Mouse (Mus musculus): ENCODE measurements at regions not wholly inside any gene's neighbourhood (a gene's known extent, or its start where the extent isn't known, plus 50 kb on each side); places are given as distances from the start of the nearest gene placed in this dataset.

DNA sequence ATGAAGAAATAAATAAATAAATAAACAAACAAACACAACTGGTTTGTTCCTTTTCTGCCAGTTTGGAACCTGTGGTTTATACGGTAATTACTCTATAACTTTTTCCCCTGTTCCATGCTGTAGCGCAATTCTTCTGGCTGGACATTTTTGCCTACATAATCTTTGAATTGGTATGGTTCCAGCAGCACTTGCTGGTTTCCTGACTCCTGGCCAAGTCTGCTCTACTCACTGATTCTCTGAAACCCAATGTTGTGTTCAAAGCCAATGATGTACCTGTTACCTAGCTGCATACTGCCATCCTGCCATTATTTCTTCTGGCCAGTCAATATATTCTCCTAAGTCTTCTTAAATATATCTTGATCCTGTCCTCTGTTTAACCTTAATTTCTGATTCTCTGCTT, 408.7 kb downstream of the Hace1 start:
- no peaks in the 10 kb centered on the region for H3K27me3 ChIP-seq (ENCODE audit: control insufficient read depth, insufficient read depth, low read length)
- H3K4me1 ChIP-seq (replicated peaks; ENCODE audit: control insufficient read depth, insufficient read depth, low read length) = no peaks in the 10 kb centered on the region
- no peaks in the 10 kb centered on the region for H3K9me3 ChIP-seq (ENCODE audit: control insufficient read depth, low read length)
- ATAC-seq (ENCODE audit: low FRiP score) = no peak
- H3K4me2 ChIP-seq (replicated peaks) = no peak overlapping the region
- WGBS = 89% methylated on average over 2 of the region's 2 CpGs
- H3K36me3 ChIP-seq (replicated peaks; ENCODE audit: control insufficient read depth, insufficient read depth) = no peaks in the 10 kb centered on the region
- H3K9ac ChIP-seq = no peak overlapping the region
- no peak overlapping the region for H3K4me3 ChIP-seq (replicated peaks; ENCODE audit: low read length)
- DNase-seq (ENCODE audit: low spot score) = no peak
- no peak overlapping the region for H3K27ac ChIP-seq

DNA sequence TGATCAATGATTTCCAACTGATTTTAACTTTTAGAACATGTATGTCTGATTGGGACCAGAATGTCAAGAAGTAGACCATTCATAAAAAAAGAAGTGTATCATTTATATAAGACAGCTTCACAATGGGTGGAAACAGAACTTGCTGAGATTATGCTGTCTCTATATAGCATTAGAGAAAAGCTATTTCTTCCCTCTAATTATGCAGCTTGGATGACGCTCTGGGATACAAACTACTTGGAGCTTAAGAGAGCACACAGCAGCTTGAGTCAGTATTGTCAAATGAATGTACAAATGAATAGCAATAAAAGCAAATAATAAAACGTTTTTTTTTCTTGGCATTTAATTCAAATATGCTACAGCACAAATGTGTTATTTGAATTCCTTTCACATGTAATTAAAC, 428.7 kb downstream of the Hace1 start:
- Histone ChIP-seq H3K4me2 (replicated peaks) (no peak overlapping the region), H3K9me3 (ENCODE audit: control insufficient read depth, low read length) (no peaks in the 10 kb centered on the region), H3K4me1 (replicated peaks; ENCODE audit: control insufficient read depth, insufficient read depth, low read length) (no peaks in the 10 kb centered on the region), H3K9ac (no peak overlapping the region), H3K27ac (no peak overlapping the region), H3K27me3 (ENCODE audit: control insufficient read depth, insufficient read depth, low read length) (no peaks in the 10 kb centered on the region), H3K4me3 (replicated peaks; ENCODE audit: low read length) (no peak overlapping the region), H3K36me3 (replicated peaks; ENCODE audit: control insufficient read depth, insufficient read depth) (no peaks in the 10 kb centered on the region)
- WGBS = 47% methylated on average over 2 of the region's 2 CpGs
- ATAC-seq (ENCODE audit: low FRiP score) (no peak), DNase-seq (ENCODE audit: low spot score) (no peak)

DNA sequence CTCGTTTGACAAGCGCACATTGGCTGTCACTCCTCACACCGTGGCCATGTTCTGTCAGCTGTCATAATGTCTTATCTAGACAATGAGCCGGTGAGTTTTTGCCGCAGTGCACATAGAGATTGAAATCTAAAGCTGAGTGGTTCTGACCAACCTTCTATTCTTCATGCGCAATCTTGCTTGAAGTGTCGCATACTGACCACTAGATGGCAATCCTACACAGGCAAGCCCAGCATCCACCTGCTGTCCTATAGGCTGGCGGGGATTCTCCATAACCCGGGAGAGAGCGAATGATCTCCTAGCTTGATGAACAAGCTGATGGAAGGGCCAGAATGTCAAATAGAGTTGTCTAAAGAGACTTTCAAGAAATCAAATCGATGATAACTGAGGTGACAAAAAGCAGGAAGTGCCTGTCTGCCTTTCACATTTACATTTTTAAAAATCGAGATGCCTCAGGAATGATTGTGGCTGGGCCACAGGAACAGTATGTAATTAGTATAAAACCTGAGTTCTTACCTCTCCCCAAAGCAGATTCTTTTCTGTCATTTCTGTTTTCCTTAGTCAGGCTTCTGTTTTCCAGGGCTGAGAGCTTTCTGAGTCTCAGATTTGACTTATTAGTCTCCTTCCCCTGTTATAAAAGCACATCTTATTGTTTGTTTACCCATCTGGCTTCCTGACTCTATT, 434.4 kb downstream of the Hace1 start:
- Histone ChIP-seq H3K4me1 (replicated peaks; ENCODE audit: control insufficient read depth, insufficient read depth, low read length) (0 out of 2 replicates have a peak, but pooled peaks cover 5% of the 10 kb centered on the region), H3K36me3 (replicated peaks; ENCODE audit: control insufficient read depth, insufficient read depth) (no peaks in the 10 kb centered on the region), H3K27me3 (ENCODE audit: control insufficient read depth, insufficient read depth, low read length) (no peaks in the 10 kb centered on the region), H3K9ac (no peak overlapping the region), H3K4me3 (replicated peaks; ENCODE audit: low read length) (no peak overlapping the region), H3K27ac (no peak overlapping the region; the same call in 1 of the 2 replicates), H3K9me3 (ENCODE audit: control insufficient read depth, low read length) (no peaks in the 10 kb centered on the region), H3K4me2 (replicated peaks) (no peak overlapping the region)
- peak; percentile 93 for ATAC-seq (ENCODE audit: low FRiP score)
- DNase-seq (ENCODE audit: low spot score) = peak; percentile 89
- WGBS = 21% methylated on average over 12 of the region's 12 CpGs

DNA sequence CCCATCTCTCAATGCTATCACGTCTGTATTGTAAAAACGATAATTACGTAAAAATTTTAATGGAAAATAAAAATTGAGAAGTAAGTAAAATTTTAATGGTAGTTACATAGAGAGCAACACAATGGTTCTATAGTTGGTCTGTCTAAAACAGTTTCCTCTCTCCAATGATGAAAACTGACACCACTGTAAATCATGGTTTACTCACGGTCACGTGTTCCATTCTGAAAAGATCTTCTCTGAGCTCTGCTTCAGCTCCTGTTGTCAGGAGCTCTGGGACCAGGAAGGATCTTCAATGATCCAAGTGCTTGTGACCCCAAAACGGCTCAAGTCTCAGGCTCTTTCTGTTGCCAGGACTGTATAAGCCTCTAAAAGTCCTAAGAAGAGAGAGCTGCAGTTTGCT, 435.0 kb downstream of the Hace1 start:
- Histone ChIP-seq H3K27ac (no peak overlapping the region; the same call in 1 of the 2 replicates), H3K27me3 (ENCODE audit: control insufficient read depth, insufficient read depth, low read length) (no peaks in the 10 kb centered on the region), H3K36me3 (replicated peaks; ENCODE audit: control insufficient read depth, insufficient read depth) (no peaks in the 10 kb centered on the region), H3K9me3 (ENCODE audit: control insufficient read depth, low read length) (no peaks in the 10 kb centered on the region), H3K9ac (no peak overlapping the region), H3K4me2 (replicated peaks) (no peak overlapping the region), H3K4me3 (replicated peaks; ENCODE audit: low read length) (no peak overlapping the region), H3K4me1 (replicated peaks; ENCODE audit: control insufficient read depth, insufficient read depth, low read length) (0 out of 2 replicates have a peak, but pooled peaks cover 5% of the 10 kb centered on the region)
- WGBS = 75% methylated on average over 6 of the region's 6 CpGs
- DNase-seq (ENCODE audit: low spot score) (no peak), ATAC-seq (ENCODE audit: low FRiP score) (no peak)

DNA sequence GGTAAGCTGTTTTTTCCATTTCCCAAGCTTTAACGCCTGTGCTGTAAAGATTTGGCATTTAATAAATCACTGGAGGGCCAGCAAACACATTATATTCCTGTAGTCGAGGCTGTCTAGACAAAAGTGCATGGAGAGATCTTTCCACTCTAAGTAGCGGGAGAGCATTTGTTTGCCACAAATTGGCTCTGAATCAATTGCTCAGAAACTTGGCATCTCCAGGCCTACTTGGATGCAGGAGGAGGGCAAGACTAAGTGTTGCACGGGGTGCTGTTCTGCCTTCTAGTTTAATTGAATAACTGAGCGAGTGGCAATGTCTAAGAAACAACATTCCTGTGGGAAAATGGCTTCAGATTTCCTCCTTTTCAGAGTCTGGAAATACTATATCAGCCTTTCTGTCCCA, 438.7 kb downstream of the Hace1 start:
- Histone ChIP-seq H3K4me3 (replicated peaks; ENCODE audit: low read length) (no peak overlapping the region), H3K36me3 (replicated peaks; ENCODE audit: control insufficient read depth, insufficient read depth) (no peaks in the 10 kb centered on the region), H3K27me3 (ENCODE audit: control insufficient read depth, insufficient read depth, low read length) (no peaks in the 10 kb centered on the region), H3K4me1 (replicated peaks; ENCODE audit: control insufficient read depth, insufficient read depth, low read length) (0 out of 2 replicates have a peak, but pooled peaks cover 5% of the 10 kb centered on the region), H3K4me2 (replicated peaks) (no peak overlapping the region), H3K27ac (0 out of 2 replicates have a peak overlapping the region, but pooled peaks have one; percentile 29), H3K9me3 (ENCODE audit: control insufficient read depth, low read length) (no peaks in the 10 kb centered on the region), H3K9ac (no peak overlapping the region)
- DNase-seq (ENCODE audit: low spot score) = peak; percentile 56
- 38% methylated on average over 5 of the region's 5 CpGs for WGBS
- peak; percentile 67; the same call in 1 of the 2 replicates for ATAC-seq (ENCODE audit: low FRiP score)

DNA sequence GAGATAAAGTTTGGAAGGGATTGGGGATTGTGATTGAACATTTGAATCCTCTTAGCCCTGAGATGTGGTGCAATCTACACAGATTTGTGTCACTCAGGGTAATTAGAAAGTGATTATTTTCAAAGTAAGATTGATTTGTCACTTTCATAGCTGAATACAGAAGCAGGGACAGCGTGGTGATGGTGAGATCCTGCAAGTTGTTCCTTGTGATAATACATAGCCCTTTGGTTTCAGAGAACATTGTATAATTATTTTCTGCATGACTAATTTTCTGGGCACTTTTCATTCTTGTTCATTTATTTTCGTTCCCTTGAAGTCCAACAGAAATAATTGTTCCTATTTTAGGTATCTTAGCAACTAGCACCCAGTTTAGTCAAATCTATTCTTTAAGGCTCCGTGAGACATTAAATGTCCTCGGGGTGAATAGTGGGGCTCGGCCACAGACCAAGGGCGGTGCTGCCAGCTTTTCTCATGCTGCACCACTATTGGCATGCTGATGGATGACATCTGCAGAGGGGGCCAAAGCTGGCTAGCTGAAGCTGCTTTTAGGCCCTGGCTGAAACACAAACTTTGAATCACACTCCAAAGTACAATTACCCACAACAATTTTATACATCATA, 468.0 kb downstream of the Hace1 start:
- H3K27ac ChIP-seq = no peak overlapping the region
- H3K27me3 ChIP-seq (ENCODE audit: control insufficient read depth, insufficient read depth, low read length) = no peaks in the 10 kb centered on the region
- 6% methylated on average over 6 of the region's 6 CpGs for WGBS
- H3K9ac ChIP-seq = no peak overlapping the region
- no peak for DNase-seq (ENCODE audit: low spot score)
- peaks cover 22% of the 10 kb centered on the region; the same call in 1 of the 2 replicates for H3K4me1 ChIP-seq (replicated peaks; ENCODE audit: control insufficient read depth, insufficient read depth, low read length)
- H3K4me3 ChIP-seq (replicated peaks; ENCODE audit: low read length) = no peak overlapping the region
- no peaks in the 10 kb centered on the region for H3K36me3 ChIP-seq (replicated peaks; ENCODE audit: control insufficient read depth, insufficient read depth)
- H3K4me2 ChIP-seq (replicated peaks) = no peak overlapping the region
- ATAC-seq (ENCODE audit: low FRiP score) = peak; percentile 70; the same call in 1 of the 2 replicates
- no peaks in the 10 kb centered on the region for H3K9me3 ChIP-seq (ENCODE audit: control insufficient read depth, low read length)

DNA sequence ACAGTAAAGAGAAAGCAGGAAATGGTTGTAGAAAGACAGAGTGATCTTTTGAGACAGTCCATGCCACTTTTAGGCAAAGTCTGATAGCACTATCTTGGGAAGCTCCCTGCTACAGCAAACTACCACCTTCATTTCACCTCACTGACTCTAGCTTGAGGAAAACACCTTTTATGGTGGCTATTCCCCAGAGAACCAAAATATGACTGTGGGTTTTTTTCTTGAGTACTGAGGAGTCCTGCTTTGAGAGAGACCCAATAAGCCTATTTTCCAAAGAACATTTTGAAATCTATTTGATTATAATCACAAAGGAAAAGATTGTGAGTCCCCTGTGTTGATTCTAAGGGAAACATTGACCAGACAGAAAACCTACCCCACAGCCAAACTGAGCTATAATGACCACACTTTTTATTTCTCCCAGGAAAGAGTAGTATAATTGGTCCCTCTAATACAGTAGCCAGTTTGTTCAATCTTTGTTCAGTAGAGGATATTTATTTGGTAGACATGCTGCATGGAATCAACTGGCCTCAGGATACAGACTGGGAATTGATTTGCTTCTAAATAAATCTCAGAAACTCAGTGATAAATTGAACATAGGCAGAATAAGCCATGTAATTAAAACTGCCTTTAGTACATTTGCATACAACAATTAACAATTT, 468.6 kb downstream of the Hace1 start:
- no peak for DNase-seq (ENCODE audit: low spot score)

DNA sequence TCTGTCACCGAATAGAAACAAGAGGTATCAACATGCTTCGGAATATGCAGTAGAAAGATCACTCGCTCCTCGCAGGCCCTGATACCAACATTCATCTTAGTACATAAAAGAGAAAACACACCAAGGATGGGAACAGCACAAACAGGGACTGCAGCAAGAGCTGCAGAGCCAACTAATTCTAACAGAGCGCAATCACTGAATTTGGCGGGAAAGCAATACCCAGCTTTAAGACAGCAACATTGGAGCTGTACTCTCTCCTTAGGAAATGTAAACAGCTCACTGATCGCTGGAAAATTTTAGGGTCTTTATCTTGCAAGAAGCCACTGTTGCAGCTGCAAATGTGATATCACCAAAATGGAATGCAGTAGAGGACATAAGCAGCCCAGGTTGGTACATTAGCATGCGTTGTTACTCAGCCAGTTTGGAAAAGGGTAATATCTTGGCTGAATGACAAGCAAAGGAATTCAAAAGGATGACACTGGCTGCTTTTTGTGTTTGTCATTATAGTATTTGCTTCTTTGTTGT, 469.3 kb downstream of the Hace1 start:
- H3K9ac ChIP-seq = no peak overlapping the region
- H3K4me3 ChIP-seq (replicated peaks; ENCODE audit: low read length) = no peak overlapping the region
- peaks cover 22% of the 10 kb centered on the region; the same call in 1 of the 2 replicates for H3K4me1 ChIP-seq (replicated peaks; ENCODE audit: control insufficient read depth, insufficient read depth, low read length)
- DNase-seq (ENCODE audit: low spot score) (no peak), ATAC-seq (ENCODE audit: low FRiP score) (no peak)
- H3K27ac ChIP-seq = peak overlapping the region; percentile 72
- H3K36me3 ChIP-seq (replicated peaks; ENCODE audit: control insufficient read depth, insufficient read depth) = no peaks in the 10 kb centered on the region
- WGBS = 61% methylated on average over 8 of the region's 8 CpGs
- no peaks in the 10 kb centered on the region for H3K27me3 ChIP-seq (ENCODE audit: control insufficient read depth, insufficient read depth, low read length)
- no peaks in the 10 kb centered on the region for H3K9me3 ChIP-seq (ENCODE audit: control insufficient read depth, low read length)
- H3K4me2 ChIP-seq (replicated peaks) = no peak overlapping the region

More for the DNA sequence above, 468.6 kb downstream of the Hace1 start:
- H3K4me2 ChIP-seq (replicated peaks) = no peak overlapping the region
- no peaks in the 10 kb centered on the region for H3K27me3 ChIP-seq (ENCODE audit: control insufficient read depth, insufficient read depth, low read length)
- no peaks in the 10 kb centered on the region for H3K36me3 ChIP-seq (replicated peaks; ENCODE audit: control insufficient read depth, insufficient read depth)
- no peak for ATAC-seq (ENCODE audit: low FRiP score)
- H3K27ac ChIP-seq = no peak overlapping the region
- peaks cover 22% of the 10 kb centered on the region; the same call in 1 of the 2 replicates for H3K4me1 ChIP-seq (replicated peaks; ENCODE audit: control insufficient read depth, insufficient read depth, low read length)
- H3K9me3 ChIP-seq (ENCODE audit: control insufficient read depth, low read length) = no peaks in the 10 kb centered on the region
- no peak overlapping the region for H3K4me3 ChIP-seq (replicated peaks; ENCODE audit: low read length)
- H3K9ac ChIP-seq = no peak overlapping the region

DNA sequence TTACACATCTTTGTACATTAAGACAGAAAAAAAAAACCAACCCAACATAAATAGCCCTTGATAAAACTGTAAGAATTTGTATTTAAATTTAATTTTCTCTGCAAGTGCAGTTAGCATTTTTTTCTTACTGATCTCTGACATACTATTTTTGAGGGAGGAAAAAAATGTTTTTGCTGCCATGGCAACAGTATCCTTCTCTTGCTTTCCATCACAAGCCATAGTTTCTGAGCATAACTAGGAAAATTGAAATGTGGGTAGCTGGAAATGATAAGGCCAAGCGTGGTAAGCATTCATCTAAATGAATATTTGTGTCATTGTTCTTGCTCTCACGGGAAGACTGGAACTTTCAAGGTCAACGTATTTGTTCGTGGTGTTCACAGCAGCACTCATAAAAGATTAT, 470.0 kb downstream of the Hace1 start:
- H3K4me3 ChIP-seq (replicated peaks; ENCODE audit: low read length) = no peak overlapping the region
- DNase-seq (ENCODE audit: low spot score) = no peak
- no peaks in the 10 kb centered on the region for H3K27me3 ChIP-seq (ENCODE audit: control insufficient read depth, insufficient read depth, low read length)
- H3K4me1 ChIP-seq (replicated peaks; ENCODE audit: control insufficient read depth, insufficient read depth, low read length) = peaks cover 22% of the 10 kb centered on the region; the same call in 1 of the 2 replicates
- 33% methylated on average over 4 of the region's 4 CpGs for WGBS
- H3K9ac ChIP-seq = no peak overlapping the region
- no peak overlapping the region for H3K4me2 ChIP-seq (replicated peaks)
- peak overlapping the region; percentile 72 for H3K27ac ChIP-seq
- no peaks in the 10 kb centered on the region for H3K36me3 ChIP-seq (replicated peaks; ENCODE audit: control insufficient read depth, insufficient read depth)
- ATAC-seq (ENCODE audit: low FRiP score) = no peak
- H3K9me3 ChIP-seq (ENCODE audit: control insufficient read depth, low read length) = no peaks in the 10 kb centered on the region
